Mouse (Mus musculus) lung, postnatal 10 days (tissue): Measurements from ENCODE around the gene Alg1.
"Not testable (repeated sequence)": the region's sequence is repeated elsewhere in the genome, so short reads cannot be mapped to it uniquely, and the experiment has no call there.

Source experiments
- DNase-seq: peaks from one replicate; pipeline ENCODE4 v3.0.0; 2021

Alg1 gene

DNA sequence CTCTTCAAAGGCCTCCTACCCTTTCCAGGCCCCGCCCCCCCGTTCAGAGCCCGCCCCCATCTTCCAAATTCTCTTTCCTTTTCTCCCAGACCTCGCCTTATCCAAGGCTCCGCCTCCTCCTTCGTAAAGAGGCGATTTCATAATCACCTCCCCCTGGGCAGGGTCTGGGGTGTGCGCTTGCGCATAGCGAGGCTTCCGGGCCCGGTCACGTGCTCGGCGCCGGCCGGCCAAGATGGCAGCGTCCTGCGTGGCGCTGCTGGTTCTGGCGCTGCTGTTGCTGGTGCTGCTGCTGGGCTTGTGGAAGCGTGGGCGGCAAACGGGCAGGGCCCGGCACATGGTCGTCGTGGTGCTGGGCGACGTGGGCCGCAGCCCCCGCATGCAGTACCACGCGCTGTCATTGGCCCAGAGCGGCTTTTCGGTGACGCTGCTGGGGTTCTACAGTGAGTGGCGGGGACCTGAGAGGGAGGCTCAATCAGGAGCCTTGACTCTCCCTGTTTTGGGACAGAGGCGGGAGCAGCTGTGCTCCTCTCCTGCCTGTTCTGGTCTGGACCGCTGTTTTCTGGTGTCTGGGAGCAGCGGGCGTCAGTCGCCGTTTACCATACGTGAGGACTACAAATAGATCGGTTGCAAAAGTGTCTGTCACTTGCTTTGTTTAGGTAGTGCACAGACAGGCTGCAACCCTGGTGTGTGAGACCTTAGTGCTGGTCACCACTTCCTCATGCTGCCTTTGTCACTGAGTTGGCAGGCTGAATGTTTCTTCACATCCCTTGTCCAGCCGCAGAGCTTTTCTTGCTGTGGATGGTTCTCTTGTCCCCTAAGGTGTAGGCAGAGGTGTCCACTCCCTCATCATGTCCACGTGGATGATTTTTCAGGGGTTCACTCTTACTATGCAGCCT, at the start of gene Alg1:
Alg1 (plus strand) TSS at position 204 of the 896 bp plus-strand sequence.
- peak; percentile 98 for DNase-seq

DNA sequence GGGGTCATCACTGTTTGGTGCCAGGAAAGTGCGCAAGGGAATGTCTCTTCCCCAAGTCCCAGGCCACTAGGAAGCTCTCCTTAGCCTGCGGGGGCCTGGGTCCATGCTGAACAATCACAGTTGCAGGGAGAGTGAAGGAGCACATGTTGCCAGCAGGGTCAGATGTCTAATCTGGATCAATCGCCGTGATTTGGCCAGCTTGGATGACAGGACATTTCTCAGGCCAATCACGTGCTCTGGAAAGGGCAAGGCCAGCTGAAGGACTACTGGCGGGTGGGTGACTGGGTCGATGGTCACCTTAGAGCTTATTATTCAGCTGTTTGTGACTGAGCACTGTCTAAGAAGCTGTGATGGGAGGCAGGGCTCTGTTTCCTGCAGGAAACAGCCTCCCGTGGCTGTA, 49.3 kb upstream of the Alg1 start:
- no peak for DNase-seq

DNA sequence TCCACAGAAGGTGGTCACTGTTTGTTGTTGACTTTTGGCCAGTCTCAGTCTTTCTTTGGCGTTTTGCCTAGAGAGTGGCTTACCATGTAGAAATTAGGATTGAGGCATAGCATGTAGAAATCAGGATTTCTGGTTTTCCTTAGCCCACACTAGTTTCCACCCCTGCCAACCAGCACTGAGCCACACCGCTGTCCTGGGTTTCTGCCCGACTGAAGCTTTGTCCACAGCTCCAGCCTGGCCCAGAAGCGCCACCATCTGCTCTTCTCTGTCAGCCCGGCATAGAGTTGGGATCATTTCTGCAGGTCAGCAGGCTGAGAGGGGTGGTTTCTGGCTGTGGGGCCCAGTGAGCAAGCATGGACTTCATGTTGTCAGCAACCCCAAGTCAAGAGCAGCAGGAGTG, 48.5 kb upstream of the Alg1 start:
- no peak for DNase-seq

DNA sequence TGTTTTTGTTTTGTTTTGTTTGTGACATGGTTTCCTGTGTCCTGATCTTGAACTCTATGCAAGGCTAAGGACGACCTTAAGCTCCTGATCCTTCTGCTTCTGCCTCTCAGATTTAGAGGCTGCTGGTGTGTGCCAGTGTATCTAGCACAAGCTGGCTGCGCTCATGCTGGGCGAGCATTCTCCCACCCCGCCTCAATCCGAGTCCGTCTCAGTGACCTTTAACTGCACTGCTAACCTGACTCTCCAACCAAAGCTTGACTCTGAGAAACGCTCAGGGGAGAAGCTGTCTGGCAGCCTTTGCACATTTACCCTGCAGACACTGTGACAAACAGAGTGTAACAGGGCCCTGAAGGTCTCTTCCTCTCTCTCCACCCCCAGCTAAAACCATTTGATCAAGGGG, 47.7 kb upstream of the Alg1 start:
- DNase-seq = no peak

DNA sequence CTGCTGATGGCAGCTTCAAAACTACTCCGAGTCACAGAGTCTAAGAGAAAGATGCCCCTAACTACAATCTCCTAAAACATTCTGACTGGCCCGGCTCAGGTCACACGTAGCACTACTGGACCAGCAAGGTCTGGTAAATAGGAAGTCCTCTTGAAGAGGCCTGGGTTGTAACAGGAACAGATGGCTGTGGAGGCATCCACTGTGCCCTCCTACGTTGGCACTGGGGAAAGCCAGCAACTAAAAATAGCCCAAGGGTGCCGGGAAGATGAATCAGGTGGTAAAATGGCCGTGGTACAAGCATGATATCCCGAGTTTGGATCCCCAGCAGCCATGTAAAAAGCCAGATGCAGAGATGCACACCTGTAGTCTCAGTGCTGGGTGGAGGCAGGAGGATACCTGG, 47.2 kb upstream of the Alg1 start:
- no peak for DNase-seq

DNA sequence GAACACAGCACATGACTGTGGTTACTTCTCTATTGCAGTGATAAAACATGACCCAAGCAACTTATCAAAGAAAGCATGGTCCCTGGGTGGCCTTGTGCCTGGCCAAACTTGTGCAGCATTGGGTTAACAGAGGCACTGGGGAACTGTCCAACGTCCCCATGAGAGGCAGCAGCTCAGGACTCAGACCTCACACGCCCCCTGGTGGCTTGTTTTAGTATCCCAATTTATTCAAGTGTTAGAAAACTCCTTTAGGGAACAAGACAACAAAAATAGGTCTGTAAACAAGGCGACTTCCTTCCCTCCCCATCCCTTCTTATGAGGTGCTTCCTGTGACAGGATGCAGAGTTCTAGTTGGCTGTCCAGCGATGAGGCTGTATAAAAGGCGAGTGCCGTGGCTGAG, 38.3 kb upstream of the Alg1 start:
- DNase-seq = peak; percentile 82

DNA sequence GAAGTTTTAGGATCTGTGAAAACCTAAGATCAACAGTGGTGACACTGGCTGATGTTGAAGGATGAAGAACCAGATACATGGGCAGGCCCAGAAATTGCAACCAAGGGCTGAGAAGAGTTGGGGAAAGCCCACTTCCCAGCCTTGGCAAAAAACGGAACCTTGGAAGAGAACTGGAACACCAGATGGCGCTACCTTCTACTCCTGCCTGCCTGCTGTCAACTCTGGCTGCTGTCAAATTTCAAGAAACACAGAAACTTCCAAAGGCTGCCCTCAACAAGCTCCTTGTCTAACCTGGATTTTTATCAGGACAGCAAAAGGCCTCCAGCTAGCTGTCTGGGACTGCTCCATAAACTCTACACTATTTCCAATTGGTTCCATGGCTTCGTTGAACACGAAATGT, 30.7 kb upstream of the Alg1 start:
- DNase-seq = peak; percentile 76

DNA sequence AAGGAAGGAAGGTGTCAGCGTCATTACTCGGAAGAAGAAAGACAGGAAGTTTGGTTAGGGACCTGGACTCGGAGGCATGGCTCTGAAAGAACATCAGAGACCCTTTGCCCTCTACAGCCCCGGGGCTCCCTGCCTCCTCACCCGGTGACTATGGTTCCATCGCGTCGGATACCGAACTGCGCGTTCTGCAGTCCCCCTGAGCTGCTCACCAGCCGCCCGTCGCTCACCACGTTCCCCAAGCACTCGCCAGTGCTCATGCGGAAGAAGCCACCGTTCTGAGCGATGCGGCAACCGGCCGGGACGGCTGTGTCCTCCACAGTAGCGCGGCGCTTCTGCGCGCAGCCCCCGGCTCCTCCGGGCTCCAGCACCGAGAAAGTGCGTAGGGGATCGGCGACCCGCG, 30.2 kb upstream of the Alg1 start:
- DNase-seq = no peak

DNA sequence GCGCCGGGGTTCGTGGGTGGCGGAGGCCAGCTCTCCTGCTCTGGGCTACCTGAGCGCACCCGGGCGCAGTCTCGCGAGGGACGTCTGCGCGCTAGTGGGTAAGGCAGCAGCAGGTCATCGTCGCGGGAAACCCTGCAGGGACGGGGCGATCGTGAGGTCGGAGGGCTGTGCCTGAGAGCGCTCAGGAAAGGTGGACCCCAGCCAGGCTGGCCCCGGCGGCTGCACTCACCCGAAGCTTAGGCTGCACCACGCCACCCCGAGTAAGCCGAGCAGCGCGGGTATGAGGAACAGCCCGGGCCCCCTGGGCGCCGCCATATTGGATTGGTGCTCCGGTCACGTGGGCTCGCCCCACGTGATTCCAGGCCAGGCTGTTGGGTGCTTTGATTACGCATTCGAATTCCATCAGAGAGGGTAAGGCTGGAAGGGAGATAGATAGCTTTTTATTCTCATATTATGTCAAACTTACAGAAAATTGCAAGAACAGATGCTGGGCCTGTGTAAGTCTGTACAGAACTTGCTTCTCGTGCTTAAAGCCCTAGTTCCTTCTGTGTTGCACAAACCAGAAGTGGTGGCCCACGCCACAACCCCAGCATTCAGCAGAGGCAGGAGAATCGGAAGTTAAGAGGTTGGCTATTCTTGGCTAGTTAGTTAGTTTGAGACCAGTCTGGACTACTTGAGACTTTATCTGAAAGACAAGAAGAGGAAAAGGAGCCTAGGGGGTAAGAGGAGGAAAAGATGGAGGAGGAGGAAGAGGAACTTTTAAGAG, 29.6 kb upstream of the Alg1 start, which contains the start of gene Nagpa:
Nagpa (minus strand) TSS at position 345 of the 766 bp plus-strand sequence.
- peak; percentile 85 for DNase-seq

DNA sequence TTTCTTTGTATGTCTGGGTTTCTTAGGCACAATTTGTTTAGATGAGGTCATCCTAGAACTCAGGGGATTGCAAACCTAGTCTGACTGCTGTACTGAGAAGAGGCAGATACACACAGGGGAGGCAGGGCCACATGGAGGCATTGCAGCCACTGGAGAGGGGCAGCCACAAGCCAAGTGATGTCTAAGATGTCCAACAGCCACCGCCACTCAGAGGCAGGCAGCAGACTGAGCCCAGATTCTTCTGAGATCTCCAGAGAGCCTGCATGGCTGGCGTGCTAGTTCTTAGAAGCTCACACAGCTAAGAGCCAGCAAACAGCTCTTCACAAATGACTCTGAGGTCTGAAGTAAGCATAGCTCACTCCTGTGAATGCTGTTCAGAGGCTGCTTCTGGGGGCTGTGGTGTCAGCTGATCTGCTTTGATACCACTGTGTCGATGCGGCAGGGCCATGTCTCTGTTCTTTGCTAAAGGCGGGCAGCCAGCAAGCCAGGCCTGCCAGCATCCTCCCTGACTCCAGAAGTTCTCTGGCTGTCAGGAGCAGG, 27.9 kb upstream of the Alg1 start:
- no peak for DNase-seq

DNA sequence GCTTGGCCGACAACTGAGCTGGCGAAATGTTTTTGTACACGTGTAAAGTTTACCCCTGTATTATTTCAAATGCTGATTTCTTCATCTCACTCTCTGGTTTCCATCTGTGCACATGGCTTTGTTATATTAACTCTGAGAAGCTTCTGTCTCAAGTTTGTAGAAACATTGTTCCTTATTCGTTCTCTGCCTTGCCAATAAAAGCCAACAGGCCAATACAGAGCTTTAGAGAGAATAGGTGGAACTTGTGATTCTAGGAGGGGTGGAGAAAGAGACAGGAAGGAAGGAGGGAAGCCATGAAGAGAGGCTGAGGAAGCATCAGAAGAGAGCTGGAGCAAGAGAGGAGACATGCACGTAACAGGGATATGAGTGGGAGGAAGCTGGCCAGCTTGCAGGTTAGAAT, 27.4 kb upstream of the Alg1 start:
- no peak for DNase-seq

DNA sequence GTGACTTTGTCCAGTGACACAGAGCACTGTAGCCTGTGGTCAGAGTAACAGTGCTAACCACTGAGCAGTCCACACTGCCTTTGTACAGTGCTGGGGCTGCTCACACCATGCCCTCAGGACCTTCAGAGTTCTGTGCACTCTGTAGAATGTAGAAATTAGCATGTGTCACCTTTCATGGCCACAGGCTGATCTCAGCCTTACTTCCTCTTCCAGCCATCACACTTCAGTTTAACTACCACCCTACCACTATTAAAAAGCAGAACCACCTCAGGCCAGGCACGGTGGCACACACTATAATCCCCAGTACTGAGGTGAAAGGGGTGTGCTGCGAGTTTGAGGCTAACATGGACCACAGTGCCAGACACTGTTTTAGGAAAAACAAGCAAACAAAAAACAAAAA, 23.1 kb upstream of the Alg1 start:
- DNase-seq = no peak

DNA sequence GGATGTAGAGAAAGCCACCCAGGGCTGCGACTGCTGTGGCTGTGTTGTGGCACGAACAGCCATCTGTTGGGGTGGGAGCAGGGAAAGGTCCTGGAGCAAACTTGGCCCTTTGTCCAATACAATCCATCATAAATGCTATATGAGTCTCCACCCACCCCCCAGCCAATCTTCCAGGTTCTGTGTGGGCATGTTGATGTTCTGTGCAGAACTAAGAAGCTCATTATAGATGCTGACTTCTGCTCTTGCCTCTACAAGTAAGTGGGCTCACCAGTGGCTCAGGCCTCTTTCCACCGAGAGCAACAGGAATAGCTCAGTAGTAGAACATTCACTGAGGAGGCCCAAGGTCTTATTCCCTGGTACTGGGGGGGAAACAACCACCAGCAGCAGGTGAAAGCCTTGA, 21.3 kb upstream of the Alg1 start:
- no peak for DNase-seq

DNA sequence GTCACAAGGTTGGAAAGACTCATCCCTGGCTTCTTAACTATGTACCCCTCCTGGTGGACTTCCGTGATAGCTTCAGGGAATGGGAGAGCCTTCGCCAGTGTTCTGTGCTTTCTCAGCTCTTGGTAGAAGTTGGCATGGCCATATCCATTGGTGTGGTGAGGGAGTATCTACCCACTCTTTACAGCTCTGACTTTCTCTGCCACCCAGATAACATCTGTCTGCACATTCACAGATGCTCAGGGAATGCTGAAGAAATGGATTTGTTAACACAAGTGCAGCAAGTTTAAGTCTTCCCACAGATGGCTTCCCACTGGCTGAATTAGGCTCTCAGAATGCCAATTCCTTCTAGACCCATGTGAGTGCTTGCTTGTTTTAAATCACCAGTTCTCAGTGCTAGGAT, 19.3 kb upstream of the Alg1 start:
- DNase-seq = no peak

DNA sequence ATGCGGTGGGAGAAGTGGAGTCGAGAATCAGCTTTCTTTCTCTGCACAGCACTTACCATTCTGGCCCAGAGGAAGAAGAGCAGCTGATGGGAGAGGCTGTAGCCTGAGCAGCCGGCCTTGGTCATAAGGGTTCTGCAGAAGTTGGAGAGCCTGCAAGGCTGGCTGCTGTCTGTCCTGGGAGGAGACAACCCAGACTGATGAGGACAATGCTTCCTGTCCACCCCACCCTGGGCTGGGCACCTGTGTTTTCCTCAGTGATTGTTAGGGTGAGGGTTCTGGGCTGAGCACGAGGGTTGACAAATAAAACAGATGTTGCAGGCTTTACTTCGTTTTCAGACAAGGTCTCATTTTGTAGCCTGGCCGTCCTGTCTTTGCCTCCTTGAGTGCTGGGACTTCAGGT, 16.7 kb upstream of the Alg1 start:
- DNase-seq = no peak

DNA sequence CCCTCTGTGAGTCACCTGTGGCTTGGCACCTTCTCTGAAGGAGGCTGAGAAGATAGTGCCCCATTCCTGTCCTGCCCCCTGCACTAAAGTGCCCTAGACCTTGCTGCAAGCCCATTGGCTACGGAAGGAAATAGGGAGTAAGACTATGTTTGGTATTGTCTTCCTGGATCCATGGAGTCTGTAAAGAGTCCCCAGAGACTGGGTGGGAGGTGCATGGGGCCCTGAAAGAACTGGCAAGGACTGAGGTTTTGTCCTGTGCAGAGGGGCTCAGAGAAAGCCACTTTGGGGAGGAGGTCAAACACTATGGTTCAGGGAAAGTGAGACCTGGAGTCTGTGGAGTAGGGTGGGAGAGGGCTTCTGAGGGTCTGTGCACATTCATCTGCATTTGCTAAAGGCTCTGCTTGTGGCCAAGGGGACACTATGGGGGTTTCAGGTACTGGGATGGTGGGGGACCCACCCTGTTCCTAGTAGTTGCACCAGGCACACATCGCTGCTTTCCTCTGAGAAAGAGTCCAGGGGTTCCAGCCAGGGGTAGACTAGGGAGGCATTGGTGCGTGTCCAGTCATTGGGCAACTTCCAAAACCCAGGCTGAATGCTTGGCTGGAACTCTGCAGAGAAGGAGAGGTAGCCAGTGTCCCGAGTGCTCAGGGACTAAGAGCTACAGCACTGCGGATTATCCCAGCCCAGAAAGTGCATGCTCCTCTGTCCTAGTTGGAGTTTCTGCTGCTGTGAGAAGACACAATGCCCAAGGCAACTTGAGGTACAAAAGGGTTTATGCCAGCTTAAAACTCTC, 15.9 kb upstream of the Alg1 start:
- no peak for DNase-seq

DNA sequence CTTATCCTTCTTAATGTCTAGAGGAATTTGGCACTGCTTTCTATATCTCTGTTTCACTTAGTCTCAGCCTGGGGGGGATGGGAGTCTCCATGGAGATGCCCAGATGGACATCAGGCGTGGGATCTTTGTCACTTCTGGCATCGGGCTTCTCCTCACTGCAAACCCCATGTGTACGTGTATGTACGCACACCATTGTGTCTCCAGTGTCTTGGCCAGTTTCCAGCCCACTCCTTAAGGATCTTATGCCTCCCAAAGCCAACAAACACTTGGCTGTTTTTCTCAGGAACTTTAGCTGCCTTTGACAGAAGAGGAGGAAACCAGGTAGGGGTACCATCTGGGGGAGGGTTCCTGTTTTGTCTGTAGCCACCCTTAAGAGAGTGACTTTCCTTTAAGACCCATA, 12.0 kb upstream of the Alg1 start:
- DNase-seq = peak; percentile 30

DNA sequence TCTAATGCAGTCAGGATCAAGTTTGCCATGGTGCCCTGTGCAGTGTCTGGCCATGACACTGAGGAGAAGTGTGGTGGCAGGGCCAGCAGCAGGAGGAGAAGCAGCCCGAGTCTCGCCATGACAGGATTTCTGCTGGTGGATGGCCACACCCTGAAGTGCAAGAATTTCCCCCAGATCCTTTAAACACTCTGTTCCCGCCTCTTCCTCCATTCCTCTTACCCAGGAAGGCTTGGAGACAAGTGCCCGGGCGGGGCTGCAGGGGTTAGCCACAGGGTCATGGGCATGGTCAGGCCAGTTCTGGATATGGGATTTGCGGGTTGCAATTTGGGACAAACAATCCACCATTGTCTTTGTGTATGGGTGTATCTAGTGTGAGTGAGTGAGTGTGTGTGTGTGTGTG, 11.3 kb upstream of the Alg1 start, which contains the start of gene AU021092:
AU021092 (minus strand) TSS at position 160 of the 400 bp plus-strand sequence.
- DNase-seq = peak; percentile 52

DNA sequence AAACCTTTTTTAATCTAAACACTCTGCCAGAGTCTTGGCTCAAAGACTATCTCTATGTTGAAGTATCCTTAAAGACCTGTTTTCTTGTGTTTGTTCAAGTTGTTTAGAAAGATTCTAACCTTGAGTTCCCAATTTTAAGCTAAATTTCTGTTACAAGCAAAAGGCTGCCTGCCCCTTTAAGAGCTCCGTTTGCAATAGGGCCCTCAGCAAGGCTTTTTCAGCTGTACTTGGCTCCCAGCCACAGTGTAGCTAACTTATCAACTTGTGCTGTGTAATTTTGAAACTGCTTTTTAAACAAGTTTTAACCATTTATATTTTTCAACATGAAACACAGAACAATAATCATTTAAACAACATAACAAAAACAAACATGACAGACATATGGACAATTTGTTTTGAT, 6.9 kb upstream of the Alg1 start:
- peak; percentile 51 for DNase-seq

DNA sequence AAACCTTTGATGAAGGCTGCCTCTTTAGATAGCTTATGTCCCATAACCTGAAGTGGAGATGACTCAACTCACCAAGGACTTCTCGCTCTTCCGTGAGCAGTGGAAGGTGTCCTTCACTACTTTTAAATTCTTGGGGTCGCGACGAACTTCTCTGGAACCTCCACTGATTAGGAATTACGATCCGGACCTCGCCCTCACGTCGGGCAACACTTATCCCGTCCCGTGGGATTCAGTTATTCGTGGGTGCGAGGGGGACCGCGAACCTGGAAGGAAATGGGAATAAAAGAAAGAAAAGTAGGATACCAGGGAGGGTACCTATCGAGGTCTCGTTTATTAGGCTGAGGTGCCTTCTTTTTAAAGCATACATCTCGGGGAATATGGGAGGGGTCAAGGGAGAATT, 5.9 kb upstream of the Alg1 start:
- DNase-seq = not testable (repeated sequence)

DNA sequence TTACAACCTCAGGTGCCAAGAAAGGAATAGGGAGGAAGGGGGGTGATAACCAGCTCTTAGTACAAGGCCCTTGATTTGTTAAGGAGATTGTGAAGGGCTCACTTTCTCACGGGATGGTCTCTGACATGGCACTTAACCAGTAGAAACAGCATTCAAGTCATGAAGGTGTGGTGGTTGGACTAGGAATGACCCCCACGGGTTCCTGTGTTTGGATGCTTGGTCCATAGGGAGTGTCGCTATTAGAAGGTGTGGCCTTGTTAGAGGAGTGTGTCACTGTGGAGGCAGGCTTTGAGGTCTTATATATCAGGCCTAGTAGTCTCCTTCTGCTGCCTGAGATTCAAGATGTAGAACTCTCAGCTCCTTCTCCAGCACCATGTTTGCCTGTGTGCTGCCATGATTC, 5.3 kb upstream of the Alg1 start:
- DNase-seq = not testable (repeated sequence)

DNA sequence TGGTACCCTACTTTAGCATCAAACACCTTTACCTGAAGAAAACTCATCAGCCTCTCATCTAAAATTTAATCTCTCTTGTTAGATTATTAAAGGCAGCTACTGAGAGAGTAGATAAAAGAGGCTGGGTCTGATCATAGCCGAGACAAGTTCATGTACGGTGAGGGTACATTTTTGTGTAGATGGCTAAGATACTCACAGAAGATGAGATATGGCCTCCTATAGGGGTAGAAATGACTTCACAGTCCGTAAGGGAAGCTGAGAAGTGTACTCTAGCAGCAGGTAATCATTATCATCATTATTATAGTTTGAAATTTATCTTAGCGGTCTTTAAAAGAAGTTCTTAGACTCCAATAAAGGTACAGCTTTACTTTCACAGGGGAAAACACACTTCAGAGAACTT, 439 bp upstream of the Alg1 start:
- no peak for DNase-seq

DNA sequence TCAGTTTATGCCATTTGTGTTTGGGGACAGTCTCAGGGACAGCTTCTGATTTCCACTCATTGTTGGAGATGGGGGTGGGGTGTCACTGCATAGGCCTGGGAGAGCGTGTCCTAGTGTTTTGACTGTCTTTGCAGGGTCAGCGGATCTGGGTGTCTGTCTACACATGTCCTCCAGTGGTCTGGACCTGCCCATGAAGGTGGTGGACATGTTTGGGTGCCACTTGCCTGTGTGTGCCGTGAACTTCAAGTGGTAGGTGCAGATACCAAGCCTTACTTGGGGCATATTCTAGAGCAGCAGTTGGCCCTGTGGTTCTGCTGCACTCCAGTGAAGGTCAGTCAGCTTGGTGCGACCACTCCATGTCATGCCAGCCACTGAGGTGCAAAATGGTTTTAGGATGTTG, 8.9 kb downstream of the Alg1 start:
- no peak for DNase-seq
